Mouse (Mus musculus): ENCODE data around the gene Pcyt1b.

DNA sequence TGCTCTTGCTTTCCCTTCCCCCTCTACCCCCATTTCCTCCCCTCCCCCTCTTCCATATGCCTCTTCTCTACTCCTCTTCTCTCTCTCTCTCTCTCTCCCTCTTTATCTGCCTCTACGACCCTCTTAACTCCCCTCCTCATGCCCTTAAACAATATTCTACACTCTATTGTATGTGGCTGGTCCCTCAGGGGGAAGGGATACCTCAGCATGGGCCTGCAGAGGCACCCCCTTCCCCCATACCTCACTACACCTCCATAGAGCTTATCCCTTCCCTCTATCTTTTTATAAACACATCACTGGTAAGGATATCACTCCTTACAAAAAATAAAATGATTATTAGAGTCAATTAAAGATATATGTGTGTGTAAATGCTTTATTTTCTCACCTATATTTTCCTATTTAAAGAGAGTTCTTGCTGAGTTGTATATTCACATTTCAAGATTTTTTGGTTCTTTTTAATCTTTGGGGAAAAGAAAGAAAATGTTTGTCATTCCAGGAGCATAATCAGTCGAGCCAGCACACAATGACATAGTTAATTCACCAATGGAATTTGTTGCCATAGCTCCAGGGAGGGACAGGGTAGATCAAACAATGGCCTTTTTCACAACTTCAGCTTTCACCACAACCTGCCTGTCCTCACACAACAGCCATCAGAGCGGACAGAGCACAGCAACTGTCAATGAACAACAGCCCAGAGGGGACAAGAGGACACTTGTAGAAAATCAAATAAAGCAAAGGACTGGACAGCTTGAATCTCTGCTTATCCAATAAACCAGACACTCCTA is at the start of gene Pcyt1b:
- TF ChIP-seq MAFK (IDR thresholded peaks at IDR 0.05; ENCODE audit: insufficient read depth, low read depth, low read length): no peak
- TF ChIP-seq HCFC1 (IDR thresholded peaks at IDR 0.05; ENCODE audit: borderline replicate concordance, insufficient read depth, low read length): no peak

All from ES-E14 (cell line).